ENCODE assay signal across 36 mouse cellular contexts in genomic region chrX:77446755-77447154, GRCm38 (mm10).
"Had no signal": no experiment of that assay in that cellular context is flagged by ENCODE, and none has a peak within 500 bp of the region (broad histone marks: within the 10 kb centered on the region; RNA-seq: fewer than 3 reads in every experiment).

No protein-coding gene starts in this region.

- H3K4me2 ChIP-seq: heart, embryonic 11.5 days; heart, embryonic 12.5 days; heart, embryonic 13.5 days; heart, embryonic 15.5 days; hindbrain, embryonic 12.5 days; hindbrain, embryonic 13.5 days; hindbrain, embryonic 14.5 days; hindbrain, embryonic 15.5 days; intestine, embryonic 15.5 days; kidney, embryonic 15.5 days had no signal

- H3K9me3 ChIP-seq: heart, embryonic 10.5 days; heart, embryonic 12.5 days; heart, embryonic 13.5 days; heart, embryonic 15.5 days; hindbrain, embryonic 10.5 days; hindbrain, embryonic 12.5 days; hindbrain, embryonic 13.5 days; hindbrain, embryonic 15.5 days; intestine, embryonic 15.5 days; kidney, embryonic 15.5 days had no signal

- H3K36me3 ChIP-seq: heart, embryonic 10.5 days; heart, embryonic 12.5 days; heart, embryonic 13.5 days; heart, embryonic 15.5 days; hindbrain, embryonic 10.5 days; hindbrain, embryonic 12.5 days; hindbrain, embryonic 13.5 days; hindbrain, embryonic 15.5 days; intestine, embryonic 15.5 days; kidney, embryonic 15.5 days had no signal

- DNase-seq: heart, postnatal 10 days; heart, postnatal 14 days; heart, postnatal 36 days; heart, postnatal 4 days; kidney, adult 11 months; kidney, adult 18-20 months; kidney, adult 2 months; kidney, adult 8-10 months; kidney, adult 9 months; kidney, postnatal 10 days; kidney, postnatal 14 days; kidney, postnatal 25 days; kidney, postnatal 36 days; kidney, postnatal 4 days; layer of hippocampus, adult 9-11 months; layer of hippocampus, postnatal 36 days had no signal

- H3K9ac ChIP-seq: heart, embryonic 12.5 days; heart, embryonic 13.5 days; heart, embryonic 15.5 days; hindbrain, embryonic 12.5 days; hindbrain, embryonic 13.5 days; hindbrain, embryonic 14.5 days; hindbrain, embryonic 15.5 days; intestine, embryonic 15.5 days; kidney, embryonic 15.5 days had no signal

- H3K27me3 ChIP-seq: heart, embryonic 12.5 days; heart, embryonic 13.5 days; heart, embryonic 15.5 days; hindbrain, embryonic 12.5 days; hindbrain, embryonic 13.5 days; hindbrain, embryonic 15.5 days; intestine, embryonic 15.5 days; kidney, embryonic 15.5 days had no signal

- ATAC-seq: hindbrain, embryonic 16.5 days; hindbrain, postnatal 0 days; inflammation-experienced regulatory T-cells, adult 6 months; intestine, embryonic 15.5 days; intestine, embryonic 16.5 days; intestine, postnatal 0 days had no signal

- H3K4me1 ChIP-seq: heart, embryonic 10.5 days; heart, embryonic 12.5 days; heart, embryonic 13.5 days; heart, embryonic 15.5 days; hindbrain, embryonic 12.5 days; hindbrain, embryonic 13.5 days; hindbrain, embryonic 15.5 days; intestine, embryonic 15.5 days; kidney, embryonic 15.5 days had no signal

- H3K4me3 ChIP-seq: heart, embryonic 10.5 days; heart, embryonic 12.5 days; heart, embryonic 13.5 days; heart, embryonic 15.5 days; hindbrain, embryonic 10.5 days; hindbrain, embryonic 12.5 days; hindbrain, embryonic 13.5 days; hindbrain, embryonic 15.5 days; intestine, embryonic 15.5 days; kidney, embryonic 15.5 days; layer of hippocampus, adult 2 months; left cerebral cortex, adult 2 months had no signal

- H3K27ac ChIP-seq: heart, embryonic 10.5 days; heart, embryonic 13.5 days; heart, embryonic 15.5 days; hindbrain, embryonic 10.5 days; hindbrain, embryonic 12.5 days; hindbrain, embryonic 13.5 days; hindbrain, embryonic 14.5 days; hindbrain, embryonic 15.5 days; hindbrain, postnatal 0 days; intestine, embryonic 15.5 days; kidney, embryonic 15.5 days; kidney, postnatal 0 days; layer of hippocampus, adult 2 months; left cerebral cortex, adult 2 months had no signal
